Mouse (Mus musculus) spleen, postnatal 10 days (tissue): ENCODE data around the gene Mylk.
"Not testable (repeated sequence)": the region's sequence is repeated elsewhere in the genome, so short reads cannot be mapped to it uniquely, and the experiment has no call there.

ENCODE experiments used
- DNase-seq, 2 experiments: peaks; one replicate each; pipeline ENCODE4 v3.0.0; 2021 to 2022; ENCODE audit warnings: low spot score in 2 of 2

Mylk gene

GRCm38 (mm10) chr16:34745065-34745585 lies at the start of gene Mylk:
Gene Mylk (plus strand): TSS chr16:34745210.
- DNase-seq: peak; percentile 4 to 49

- not testable (repeated sequence) for DNase-seq
These were observed 46.3 kb upstream of the Mylk start for GRCm38 (mm10) chr16:34698721-34699120.

GRCm38 (mm10) chr16:34700165-34700827 lies 44.7 kb upstream of the Mylk start:
- peak; percentile 17 to 73 for DNase-seq

- DNase-seq: no peak
These were observed 44.2 kb upstream of the Mylk start for GRCm38 (mm10) chr16:34700828-34701216.

GRCm38 (mm10) chr16:34706019-34706418 lies 39.0 kb upstream of the Mylk start:
- DNase-seq: no peak

- no peak for DNase-seq
These were observed 38.5 kb upstream of the Mylk start for GRCm38 (mm10) chr16:34706487-34706946.

GRCm38 (mm10) chr16:34711481-34711880 lies 33.5 kb upstream of the Mylk start:
- DNase-seq: no peak

- DNase-seq: no peak
These were observed 19.9 kb upstream of the Mylk start for GRCm38 (mm10) chr16:34725156-34725555.

- not testable (repeated sequence) for DNase-seq
These were observed 16.4 kb upstream of the Mylk start for GRCm38 (mm10) chr16:34728610-34729009.

- DNase-seq: no peak
These were observed 15.6 kb upstream of the Mylk start for GRCm38 (mm10) chr16:34729371-34729770.

GRCm38 (mm10) chr16:34738656-34739233 lies 6.3 kb upstream of the Mylk start:
- DNase-seq: no peak

GRCm38 (mm10) chr16:34742930-34743329 lies 2.1 kb upstream of the Mylk start:
- no peak for DNase-seq

- no peak for DNase-seq
These were observed 3.2 kb downstream of the Mylk start for GRCm38 (mm10) chr16:34748081-34748720.

- no peak for DNase-seq
These were observed 4.5 kb downstream of the Mylk start for GRCm38 (mm10) chr16:34749536-34749935.

GRCm38 (mm10) chr16:34752026-34752425 lies 7.0 kb downstream of the Mylk start:
- DNase-seq: no peak

GRCm38 (mm10) chr16:34752977-34753376 lies 8.0 kb downstream of the Mylk start:
- DNase-seq: no peak

GRCm38 (mm10) chr16:34756991-34757390 lies 12.0 kb downstream of the Mylk start:
- DNase-seq: no peak

GRCm38 (mm10) chr16:34758205-34758604 lies 13.2 kb downstream of the Mylk start:
- DNase-seq: no peak

- no peak for DNase-seq
These were observed 19.1 kb downstream of the Mylk start for GRCm38 (mm10) chr16:34763959-34764591.

GRCm38 (mm10) chr16:34765666-34766065 lies 20.7 kb downstream of the Mylk start:
- DNase-seq: no peak

- DNase-seq: no peak
These were observed 21.2 kb downstream of the Mylk start for GRCm38 (mm10) chr16:34766193-34766592.

- no peak for DNase-seq
These were observed 22.4 kb downstream of the Mylk start for GRCm38 (mm10) chr16:34767443-34767842.
